Mouse (Mus musculus): ENCODE measurements at regions not wholly inside any gene's neighbourhood (a gene's known extent, or its start where the extent isn't known, plus 50 kb on each side); places are given as distances from the start of the nearest gene placed in this dataset.

- DNase-seq: no peak
These were observed 85.3 kb upstream of the Ltbp1 start for GRCm38 (mm10) chr17:74920056-74920455.

GRCm38 (mm10) chr17:74921413-74921812 lies 84.0 kb upstream of the Ltbp1 start:
- no peak for DNase-seq

GRCm38 (mm10) chr17:74922016-74922415 lies 83.4 kb upstream of the Ltbp1 start:
- no peak for DNase-seq

- DNase-seq: peak; percentile 52 to 69
These were observed 82.8 kb upstream of the Ltbp1 start for GRCm38 (mm10) chr17:74922591-74922990.

GRCm38 (mm10) chr17:74923101-74923500 lies 82.3 kb upstream of the Ltbp1 start:
- DNase-seq: peak; percentile 44 to 47

GRCm38 (mm10) chr17:74925131-74925530 lies 80.2 kb upstream of the Ltbp1 start:
- DNase-seq: no peak

GRCm38 (mm10) chr17:74927981-74928380 lies 77.4 kb upstream of the Ltbp1 start:
- no peak for DNase-seq

- no peak for DNase-seq
These were observed 73.8 kb upstream of the Ltbp1 start for GRCm38 (mm10) chr17:74931540-74931939.

- no peak for DNase-seq
These were observed 64.0 kb upstream of the Ltbp1 start for GRCm38 (mm10) chr17:74941393-74941792.

- no peak for DNase-seq
These were observed 62.2 kb upstream of the Ltbp1 start for GRCm38 (mm10) chr17:74942984-74943801.

- no peak for DNase-seq
These were observed 61.6 kb upstream of the Ltbp1 start for GRCm38 (mm10) chr17:74943802-74944193.

- no peak for DNase-seq
These were observed 60.2 kb upstream of the Ltbp1 start for GRCm38 (mm10) chr17:74945149-74945548.

GRCm38 (mm10) chr17:74948476-74948875 lies 56.9 kb upstream of the Ltbp1 start:
- no peak for DNase-seq

GRCm38 (mm10) chr17:74950316-74950715 lies 55.1 kb upstream of the Ltbp1 start:
- no peak for DNase-seq

GRCm38 (mm10) chr17:74954988-74955387 lies 50.4 kb upstream of the Ltbp1 start:
- DNase-seq: no peak
